Mouse (Mus musculus) brain, embryonic 18.5 days (tissue): ENCODE results near the gene Pitpnm3.

Experiments used
- DNase-seq: peaks from one replicate; pipeline ENCODE4 v3.0.0-alpha.2; 2012; ENCODE audit warnings: low read depth, low spot score

Pitpnm3 gene

DNA sequence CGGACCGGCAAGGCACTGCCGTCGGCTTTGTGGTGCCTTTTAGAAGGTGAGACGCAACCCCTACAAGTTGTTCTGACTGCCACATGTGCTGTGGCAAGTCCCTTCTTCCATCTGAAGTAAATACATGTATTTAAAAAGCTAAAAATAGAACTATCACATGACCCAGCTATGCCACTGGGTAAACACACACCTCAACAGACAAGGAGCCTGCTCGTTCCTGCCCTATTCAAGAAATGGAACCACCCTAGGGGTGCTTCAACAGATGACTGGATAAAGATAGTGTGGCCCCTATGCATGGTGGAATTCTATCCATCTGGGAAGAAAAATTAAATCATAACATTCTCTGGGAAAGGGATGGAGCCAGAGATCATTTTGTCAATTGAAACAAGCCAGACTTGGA is 112.8 kb downstream of the Pitpnm3 start:
- DNase-seq, result no peak

DNA sequence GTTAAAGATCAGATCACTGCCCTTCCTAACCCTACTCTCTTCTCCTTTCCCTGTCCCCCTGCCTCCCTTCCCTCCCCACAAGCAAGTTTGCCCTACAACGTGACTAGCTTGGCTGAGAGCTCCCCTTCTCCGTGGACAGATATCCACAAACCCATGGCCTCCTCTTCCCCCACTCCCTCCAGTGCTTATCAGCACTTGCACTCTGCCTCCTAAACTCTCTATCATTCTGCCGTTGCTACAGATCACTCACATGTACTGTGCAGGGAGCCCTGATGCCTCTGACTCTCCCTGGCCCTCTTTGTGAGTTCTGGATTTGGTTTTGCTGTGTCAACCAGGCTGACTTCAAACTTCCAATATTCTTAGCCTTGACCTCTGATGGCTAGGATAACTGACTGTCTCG is 114.6 kb downstream of the Pitpnm3 start:
- no peak for DNase-seq

DNA sequence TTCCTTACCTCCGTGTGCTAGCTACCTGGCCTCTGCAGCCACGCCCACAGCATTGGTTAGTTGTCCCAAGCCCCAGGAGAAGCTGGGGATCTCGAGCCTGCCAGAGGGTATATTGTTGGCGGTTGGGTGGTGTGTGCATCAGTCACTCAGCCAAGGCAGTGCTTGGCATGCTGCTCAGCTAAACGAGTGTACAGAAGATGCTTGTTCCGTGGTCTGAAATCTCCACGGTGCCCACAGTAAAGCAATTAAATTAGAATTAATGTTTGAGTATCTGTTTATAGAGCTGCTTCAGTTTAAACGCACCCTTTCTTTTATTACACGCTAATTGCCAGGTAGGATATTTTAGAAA is 118.4 kb downstream of the Pitpnm3 start:
- no peak for DNase-seq

DNA sequence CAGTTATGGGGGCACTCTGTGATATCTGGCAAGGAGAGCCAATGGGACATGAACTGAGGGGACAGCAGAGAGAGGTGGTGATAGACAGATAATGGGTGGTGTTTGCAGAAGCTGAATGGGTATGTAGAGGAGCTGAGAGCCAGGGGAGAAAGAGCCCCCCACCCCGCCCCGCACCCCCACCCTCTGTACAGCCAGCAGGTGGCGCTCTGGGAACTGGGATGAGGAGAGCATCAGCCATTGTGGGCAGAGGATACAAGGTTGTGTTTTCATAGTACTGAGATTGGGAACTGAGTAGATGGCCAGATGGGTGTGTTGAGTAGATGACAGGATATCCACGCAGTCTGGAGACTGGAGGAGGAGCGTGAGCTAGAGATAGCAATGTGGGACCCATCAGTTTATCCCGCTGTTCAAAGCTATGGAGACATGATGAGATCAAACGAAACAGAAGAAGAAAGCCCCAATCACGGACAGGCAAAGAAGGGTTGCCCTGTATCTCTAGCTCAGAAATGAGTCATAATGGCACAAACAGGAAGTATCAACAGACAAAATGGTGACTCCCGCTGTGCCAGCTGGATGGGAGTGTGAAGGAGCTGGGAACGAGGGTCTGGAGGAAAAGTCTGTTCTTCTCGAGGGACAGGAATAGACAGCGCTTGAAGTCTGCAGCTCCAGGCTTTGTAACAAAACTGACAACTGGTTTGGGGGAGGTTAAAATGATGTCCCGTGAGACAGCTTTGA is 118.9 kb downstream of the Pitpnm3 start:
- no peak for DNase-seq

DNA sequence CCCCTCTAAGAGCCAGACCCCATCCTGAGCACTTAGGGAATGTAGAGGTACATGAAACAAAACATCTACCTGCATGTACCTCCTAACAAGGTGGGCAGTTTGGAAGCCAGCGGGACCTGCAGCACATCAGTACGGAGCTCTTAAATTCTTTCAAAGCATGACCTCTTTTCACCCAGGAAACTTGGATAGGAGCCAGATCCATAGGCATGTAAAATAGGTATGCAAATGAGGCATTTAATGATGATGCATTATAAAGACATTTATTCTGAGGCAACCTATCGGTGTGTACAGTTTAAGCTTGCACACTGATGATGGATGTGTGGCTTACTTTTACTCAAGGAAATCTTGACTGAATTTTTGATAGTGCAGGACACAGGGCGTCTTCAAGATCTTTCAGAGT is 120.9 kb downstream of the Pitpnm3 start:
- no peak for DNase-seq

DNA sequence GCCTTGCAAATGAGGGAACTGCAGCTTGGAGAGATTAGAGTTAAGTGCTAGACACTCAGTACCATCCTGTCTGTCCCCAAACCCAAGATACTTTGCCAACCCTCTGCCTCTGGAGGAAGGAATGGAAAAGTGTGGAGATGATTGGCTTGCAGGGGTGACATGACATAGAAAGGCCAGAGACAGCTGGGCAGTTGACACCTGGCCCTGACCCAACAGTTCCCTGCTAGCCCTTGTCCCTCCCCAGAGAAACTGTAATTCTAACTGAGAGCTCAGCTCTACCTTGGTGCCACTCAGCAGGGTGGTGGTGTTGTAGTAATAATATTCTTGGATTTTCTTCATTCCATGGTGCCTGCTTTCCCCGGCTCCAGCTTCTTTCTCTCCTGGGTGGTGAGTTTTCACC is 123.6 kb downstream of the Pitpnm3 start:
- DNase-seq, result no peak

DNA sequence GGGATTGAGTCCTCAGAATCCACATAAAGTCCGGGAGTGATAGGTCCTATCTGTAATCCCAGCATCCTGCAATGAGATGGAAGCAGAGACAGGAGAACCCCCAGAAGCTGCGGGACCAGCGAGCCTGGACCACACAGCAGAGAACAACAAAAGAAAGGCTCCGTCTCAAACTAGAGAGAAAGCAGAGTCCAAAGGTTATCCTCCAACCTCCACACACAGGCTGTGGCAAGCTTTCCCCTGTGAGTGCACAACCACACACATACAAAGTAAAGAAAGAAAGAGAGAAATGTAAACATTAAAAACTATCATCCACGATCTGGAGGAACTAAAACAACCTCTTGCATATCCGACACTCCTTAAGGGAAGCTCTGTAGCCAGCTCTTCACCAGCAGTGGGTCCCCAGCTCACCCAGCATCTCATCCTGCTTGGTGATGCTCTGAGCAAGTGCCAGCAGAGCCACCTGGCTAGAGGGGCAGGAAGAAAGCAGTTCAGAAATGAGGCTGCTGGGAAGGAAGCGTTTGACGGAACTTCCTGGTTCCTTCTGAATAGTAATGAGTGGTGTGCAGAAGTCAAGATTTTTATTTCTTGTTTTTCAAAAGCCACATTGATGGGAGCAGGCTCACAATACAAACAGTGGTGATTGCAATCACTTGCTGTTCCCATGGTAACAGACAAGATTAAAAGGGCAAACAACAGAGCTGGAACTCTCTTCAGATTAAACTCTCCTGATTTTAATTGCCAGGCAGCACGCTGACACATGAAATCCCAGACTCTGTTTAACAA is 124.4 kb downstream of the Pitpnm3 start:
- DNase-seq, result no peak

DNA sequence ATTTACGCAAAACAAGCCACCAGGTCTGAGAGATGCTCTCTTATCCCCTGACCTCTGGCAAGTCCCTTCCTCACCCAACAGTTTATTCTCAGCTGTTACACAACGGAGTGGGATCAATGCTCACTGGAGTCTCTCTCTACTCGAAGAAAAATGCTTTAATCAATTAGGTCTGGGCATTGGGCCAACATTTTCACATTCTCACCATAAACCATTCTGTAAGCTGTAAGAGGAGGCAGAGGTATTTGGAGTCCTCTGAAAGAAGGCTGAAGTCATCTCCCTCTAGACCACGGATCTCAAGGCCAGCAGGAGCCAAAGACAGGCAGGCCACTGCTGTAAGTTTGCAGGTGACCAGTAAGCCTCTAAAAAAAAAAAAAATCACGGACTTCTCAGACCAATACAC is 125.2 kb downstream of the Pitpnm3 start:
- DNase-seq, result no peak

DNA sequence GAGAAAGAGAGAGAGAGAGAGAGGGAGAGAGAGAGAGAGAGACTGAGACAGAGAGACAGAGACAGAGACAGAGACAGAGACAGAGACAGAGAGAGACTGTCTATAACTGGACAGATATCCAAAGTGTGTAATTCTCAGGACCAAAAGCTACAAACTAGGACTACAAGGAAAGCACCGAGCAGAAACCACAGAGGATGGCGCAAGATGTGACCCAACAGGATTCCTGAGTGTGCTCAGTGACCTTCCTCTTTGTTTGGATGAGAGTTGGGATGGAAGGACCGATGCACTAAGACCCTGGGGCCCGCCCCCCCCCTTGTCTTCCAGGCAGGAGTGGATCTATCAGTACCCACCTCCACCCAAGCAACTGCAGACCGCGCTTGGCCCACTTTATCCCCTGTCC is 130.0 kb downstream of the Pitpnm3 start:
- no peak for DNase-seq

DNA sequence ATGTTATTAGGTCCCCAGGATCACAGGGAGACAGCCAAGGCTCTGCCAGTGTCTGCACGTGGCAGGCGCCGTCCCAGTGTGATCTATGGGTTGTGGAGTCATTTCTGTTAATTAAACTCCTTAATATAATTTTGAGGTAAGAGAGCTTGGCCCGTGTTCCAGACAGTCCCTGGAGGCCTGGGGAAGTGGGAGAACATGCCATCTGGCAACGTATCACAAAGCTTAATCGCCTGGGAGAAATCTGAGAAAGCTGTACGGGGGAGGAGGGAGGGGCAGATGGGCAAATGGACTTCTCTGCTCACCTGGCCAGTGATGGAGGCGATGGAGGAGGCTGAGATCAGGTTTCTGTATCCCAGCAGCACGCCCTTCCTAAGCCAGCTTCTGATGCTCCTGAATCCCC is 132.4 kb downstream of the Pitpnm3 start:
- no peak for DNase-seq

DNA sequence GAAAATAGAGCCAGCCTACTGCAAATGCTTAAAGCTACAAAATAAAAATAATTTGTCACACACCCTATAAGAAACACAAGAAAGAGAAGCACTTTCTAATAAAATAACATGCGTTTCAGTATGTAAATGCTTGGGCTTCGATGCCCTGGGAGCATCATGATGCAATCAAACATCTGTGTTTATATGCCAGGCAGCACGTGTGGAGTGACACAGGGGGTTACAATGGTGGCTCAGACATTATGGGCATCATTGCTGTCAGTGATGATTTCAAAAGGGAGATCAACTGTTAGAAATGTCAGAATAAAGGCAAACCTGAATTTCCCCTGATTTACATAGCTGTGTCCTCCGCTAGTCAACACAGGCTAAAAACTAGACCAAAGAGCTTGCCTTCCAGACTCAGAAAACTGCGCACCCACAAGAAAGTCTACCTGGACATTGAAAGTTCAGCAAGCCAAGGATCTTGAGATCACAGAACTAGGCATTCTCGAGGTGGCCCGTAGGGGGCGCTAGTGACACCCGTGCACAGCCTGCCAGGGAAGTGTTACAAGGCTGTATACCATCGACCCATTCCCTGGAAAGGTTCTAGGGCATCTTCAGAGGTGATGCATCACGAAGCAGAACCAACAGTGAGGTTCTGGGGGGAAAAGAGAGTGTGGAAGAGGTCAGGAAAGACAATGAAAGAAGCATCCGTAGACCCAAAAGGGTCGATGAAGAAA is 133.3 kb downstream of the Pitpnm3 start:
- DNase-seq, result no peak

DNA sequence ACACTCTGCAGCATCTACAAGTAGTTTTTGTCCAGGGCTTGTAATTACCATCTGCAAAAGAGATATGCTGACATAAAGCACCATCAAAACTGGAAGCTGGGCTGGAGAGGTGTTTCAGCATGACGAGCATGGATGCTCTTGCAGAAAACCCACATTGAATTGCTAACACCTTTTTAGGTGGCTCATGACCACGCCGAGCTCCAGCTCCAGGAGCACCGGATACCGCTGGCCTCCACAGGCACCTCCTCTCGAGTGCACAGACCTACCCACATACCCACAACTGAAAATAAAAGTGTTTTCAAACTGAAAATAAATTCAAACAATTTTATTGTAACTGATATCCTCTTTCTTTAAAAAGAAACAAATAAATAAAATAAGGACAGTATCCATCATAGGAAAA is 135.4 kb downstream of the Pitpnm3 start:
- DNase-seq, result no peak
